Mouse (Mus musculus) megakaryocyte, embryonic 14.5 days (primary cell): ENCODE measurements at regions not wholly inside any gene's neighbourhood (a gene's known extent, or its start where the extent isn't known, plus 50 kb on each side); places are given as distances from the start of the nearest gene placed in this dataset.

Experiments used
- FLI1 ChIP-seq: IDR thresholded peaks from 2 replicates; pipeline ENCODE4 v1.6.1; 2012; ENCODE audit warnings: low read length, inconsistent platforms, mixed read lengths
- GATA1 ChIP-seq: IDR thresholded peaks from 3 replicates; pipeline ENCODE4 v1.6.1; 2012; ENCODE audit warnings: mixed read lengths, low read length, inconsistent platforms, borderline replicate concordance

GRCm38 (mm10) chr4:75537787-75538186 is 259.7 kb upstream of the Dmac1 start:
- no peak for TF ChIP-seq GATA1
- no peak for TF ChIP-seq FLI1
